ENCODE assay signal across 9 mouse cellular contexts in genomic region chr2:92954404-92955114, GRCm38 (mm10). TPM values are rescaled to one million over a fixed set of nuclear protein-coding genes. Genes with fewer than 3 reads are reported as not detected.
DNase-seq lines count a peak whose midpoint lies in the region; ATAC-seq and TF ChIP-seq lines count a peak whose summit lies in the region.
"Had no signal": no experiment of that assay in that cellular context is flagged by ENCODE, and none has a peak within 500 bp of the region (broad histone marks: within the 10 kb centered on the region; RNA-seq: fewer than 3 reads in every experiment).

No protein-coding gene starts in this region.

- no peaks in the 10 kb centered on the region for H3K4me1 ChIP-seq in forebrain, embryonic 14.5 days (ENCODE audit: control insufficient read depth, insufficient read depth, low read length)
- no peaks in the 10 kb centered on the region for H3K4me1 ChIP-seq in forebrain, embryonic 16.5 days (replicated peaks; ENCODE audit: control insufficient read depth, insufficient read depth, low read length)
- H3K4me1 ChIP-seq in ES-Bruce4 (ENCODE audit: control insufficient read depth, insufficient read depth, low read length) = no peaks in the 10 kb centered on the region
- no peaks in the 10 kb centered on the region for H3K4me1 ChIP-seq in lung, postnatal 0 days (ENCODE audit: insufficient read depth, low read depth, low read length)
- H3K4me1 ChIP-seq: limb, embryonic 13.5 days had no signal

- no peak for TF ChIP-seq EP300 in ES-Bruce4 (IDR thresholded peaks at IDR 0.05; ENCODE audit: insufficient read depth, low read depth, low read length)
- TF ChIP-seq EP300 in lung, postnatal 0 days (IDR thresholded peaks at IDR 0.05) = no peak

- H3K27me3 ChIP-seq in forebrain, embryonic 14.5 days (replicated peaks; ENCODE audit: control insufficient read depth, insufficient read depth, low read length) = no peaks in the 10 kb centered on the region
- no peaks in the 10 kb centered on the region for H3K27me3 ChIP-seq in forebrain, embryonic 16.5 days (replicated peaks; ENCODE audit: control insufficient read depth, insufficient read depth, low read length)
- no peaks in the 10 kb centered on the region for H3K27me3 ChIP-seq in ES-Bruce4 (ENCODE audit: control insufficient read depth, insufficient read depth, low read length, poor library complexity, severe bottlenecking)
- no peaks in the 10 kb centered on the region for H3K27me3 ChIP-seq in lung, postnatal 0 days (replicated peaks; ENCODE audit: insufficient read depth, low read length)

- no peak overlapping the region for H3K9ac ChIP-seq in forebrain, embryonic 14.5 days (ENCODE audit: low read length)
- H3K9ac ChIP-seq in forebrain, embryonic 16.5 days (replicated peaks; ENCODE audit: low read depth, low read length) = no peak overlapping the region
- H3K9ac ChIP-seq in ES-Bruce4 (ENCODE audit: low read depth, poor library complexity, severe bottlenecking) = no peak overlapping the region
- no peak overlapping the region for H3K9ac ChIP-seq in lung, postnatal 0 days (replicated peaks; ENCODE audit: low read depth)
- H3K9ac ChIP-seq: limb, embryonic 13.5 days had no signal

- TF ChIP-seq CTCF in ES-Bruce4 (IDR thresholded peaks at IDR 0.05; ENCODE audit: low read depth, low read length) = peak; percentile 79
- peak; percentile 93 for TF ChIP-seq CTCF in lung, postnatal 0 days (IDR thresholded peaks at IDR 0.05)

- H3K36me3 ChIP-seq in forebrain, embryonic 14.5 days (ENCODE audit: control insufficient read depth, insufficient read depth, low read length) = no peaks in the 10 kb centered on the region
- H3K36me3 ChIP-seq in forebrain, embryonic 16.5 days (ENCODE audit: control insufficient read depth, insufficient read depth) = no peaks in the 10 kb centered on the region
- H3K36me3 ChIP-seq in ES-Bruce4 (ENCODE audit: control insufficient read depth, insufficient read depth, low read length, poor library complexity, severe bottlenecking) = no peaks in the 10 kb centered on the region
- no peaks in the 10 kb centered on the region for H3K36me3 ChIP-seq in lung, postnatal 0 days (ENCODE audit: insufficient read depth, low read length)
- H3K36me3 ChIP-seq: limb, embryonic 13.5 days had no signal

- peak; percentile 66 for DNase-seq in forebrain, embryonic 14.5 days (ENCODE audit: low spot score)
- peak; percentile 47 for DNase-seq in c-Kit-positive CD71-positive TER-119-positive erythroid progenitor cells, embryonic 14.5 days (ENCODE audit: low spot score)
- DNase-seq in frontal cortex, postnatal 25 days (ENCODE audit: low spot score in 2 of 2) = peak; percentile 57 to 73
- peak; percentile 77 for DNase-seq in layer of hippocampus, adult 11-12 months (ENCODE audit: low spot score)
- peak; percentile 80 for DNase-seq in lung, postnatal 0 days (ENCODE audit: low spot score)
- DNase-seq in spleen, postnatal 4 days (ENCODE audit: low spot score in 2 of 2) = peak; percentile 52 to 83

- ATAC-seq in forebrain, embryonic 14.5 days = no peak
- ATAC-seq in forebrain, embryonic 16.5 days = no peak
- ATAC-seq in lung, postnatal 0 days = peak; percentile 54

- no peaks in the 10 kb centered on the region for H3K9me3 ChIP-seq in forebrain, embryonic 14.5 days (replicated peaks; ENCODE audit: control insufficient read depth, low read length)
- H3K9me3 ChIP-seq in forebrain, embryonic 16.5 days (ENCODE audit: control insufficient read depth, low read length) = no peaks in the 10 kb centered on the region
- H3K9me3 ChIP-seq in ES-Bruce4 (replicated peaks; ENCODE audit: control insufficient read depth, insufficient read depth, low read length, poor library complexity, severe bottlenecking) = no peaks in the 10 kb centered on the region; the same call in 1 of the 2 replicates
- no peaks in the 10 kb centered on the region for H3K9me3 ChIP-seq in lung, postnatal 0 days (ENCODE audit: low read length)

- no peak overlapping the region for H3K4me2 ChIP-seq in forebrain, embryonic 14.5 days (ENCODE audit: low read length)
- no peak overlapping the region for H3K4me2 ChIP-seq in forebrain, embryonic 16.5 days (ENCODE audit: low read length)
- no peak overlapping the region for H3K4me2 ChIP-seq in lung, postnatal 0 days (replicated peaks; ENCODE audit: low read depth, low read length)
- H3K4me2 ChIP-seq: limb, embryonic 13.5 days had no signal

- no peak for TF ChIP-seq POLR2A in ES-Bruce4 (IDR thresholded peaks at IDR 0.05; ENCODE audit: insufficient read depth, low read length)

- no peak overlapping the region for H3K4me3 ChIP-seq in forebrain, embryonic 14.5 days (ENCODE audit: low read depth, low read length)
- no peak overlapping the region for H3K4me3 ChIP-seq in forebrain, embryonic 16.5 days (replicated peaks; ENCODE audit: low read length)
- H3K4me3 ChIP-seq in ES-Bruce4 (ENCODE audit: low read depth, low read length) = no peak overlapping the region
- H3K4me3 ChIP-seq in lung, postnatal 0 days (ENCODE audit: low read depth, low read length) = no peak overlapping the region
- H3K4me3 ChIP-seq: limb, embryonic 13.5 days had no signal

- 41% methylated on average over 11 of the region's 11 CpGs for WGBS in forebrain, embryonic 14.5 days
- WGBS in forebrain, embryonic 16.5 days = 29% methylated on average over 11 of the region's 11 CpGs
- 24% methylated on average over 11 of the region's 11 CpGs for WGBS in lung, postnatal 0 days

- no peak overlapping the region for H3K27ac ChIP-seq in forebrain, embryonic 14.5 days (ENCODE audit: low read depth, low read length)
- no peak overlapping the region for H3K27ac ChIP-seq in forebrain, embryonic 16.5 days (ENCODE audit: low read length)
- no peak overlapping the region for H3K27ac ChIP-seq in ES-Bruce4 (ENCODE audit: insufficient read depth, low read length)
- H3K27ac ChIP-seq in lung, postnatal 0 days (ENCODE audit: low read length) = no peak overlapping the region
- H3K27ac ChIP-seq: limb, embryonic 13.5 days had no signal

RNA-seq across cellular contexts. Expression of gene Syt13, which starts 39.7 kb away (rescaled TPM):
- polyA plus RNA-seq in forebrain, embryonic 14.5 days (2014; fragmentation: Nextera tagmentation; extraction: Ambion mirVana) = 35.4 and 36.8 TPM in 2 replicates
- 11.5 and 24.0 TPM in 2 replicates for polyA plus RNA-seq in forebrain, embryonic 16.5 days (2015; fragmentation: Nextera tagmentation; extraction: Ambion mirVana)
- polyA plus RNA-seq in ES-Bruce4 (2011; ENCODE audit: insufficient read depth, insufficient read length, low read depth, missing spikeins) = 11.2 and 11.8 TPM in 2 replicates
- 0.24 and 0.32 TPM in 2 replicates for polyA plus RNA-seq in lung, postnatal 0 days (2015; fragmentation: Nextera tagmentation; extraction: Ambion mirVana)
